ENCODE assay signal across 9 mouse cellular contexts in genomic region chr7:117090911-117091550, GRCm38 (mm10).
A peak's percentile ranks its signal among the peaks of the same experiment; 100 is the strongest.
DNase-seq lines count a peak whose midpoint lies in the region; ATAC-seq and TF ChIP-seq lines count a peak whose summit lies in the region.
"Had no signal": no experiment of that assay in that cellular context is flagged by ENCODE, and none has a peak within 500 bp of the region (broad histone marks: within the 10 kb centered on the region; RNA-seq: fewer than 3 reads in every experiment).

No protein-coding gene starts in this region.

- no peaks in the 10 kb centered on the region for H3K36me3 ChIP-seq in midbrain, postnatal 0 days (ENCODE audit: insufficient read depth, low read length)
- no peaks in the 10 kb centered on the region for H3K36me3 ChIP-seq in midbrain, embryonic 13.5 days
- no peaks in the 10 kb centered on the region for H3K36me3 ChIP-seq in intestine, embryonic 15.5 days
- H3K36me3 ChIP-seq: limb, embryonic 13.5 days had no signal

- H3K4me1 ChIP-seq in midbrain, postnatal 0 days (ENCODE audit: insufficient read depth, low read length) = no peaks in the 10 kb centered on the region
- no peaks in the 10 kb centered on the region for H3K4me1 ChIP-seq in midbrain, embryonic 13.5 days (replicated peaks)
- H3K4me1 ChIP-seq in intestine, embryonic 15.5 days (replicated peaks) = 0 out of 2 replicates have a peak, but pooled peaks cover 4% of the 10 kb centered on the region
- H3K4me1 ChIP-seq: limb, embryonic 13.5 days had no signal

- no peak overlapping the region for H3K4me3 ChIP-seq in midbrain, postnatal 0 days (ENCODE audit: low read depth, low read length)
- H3K4me3 ChIP-seq in midbrain, embryonic 13.5 days (replicated peaks) = no peak overlapping the region
- no peak overlapping the region for H3K4me3 ChIP-seq in intestine, embryonic 15.5 days (replicated peaks)
- H3K4me3 ChIP-seq: limb, embryonic 13.5 days had no signal

- no peak overlapping the region for H3K4me2 ChIP-seq in midbrain, postnatal 0 days (ENCODE audit: low read depth, low read length, poor library complexity, severe bottlenecking)
- no peak overlapping the region for H3K4me2 ChIP-seq in midbrain, embryonic 13.5 days (replicated peaks)
- H3K4me2 ChIP-seq in intestine, embryonic 15.5 days (replicated peaks) = no peak overlapping the region
- H3K4me2 ChIP-seq: limb, embryonic 13.5 days had no signal

- 71% methylated on average over 6 of the region's 6 CpGs for WGBS in midbrain, postnatal 0 days
- WGBS in midbrain, embryonic 13.5 days = 76% methylated on average over 6 of the region's 6 CpGs
- WGBS in intestine, embryonic 15.5 days = 32% methylated on average over 6 of the region's 6 CpGs

- H3K9me3 ChIP-seq in midbrain, postnatal 0 days (ENCODE audit: low read length) = no peaks in the 10 kb centered on the region
- H3K9me3 ChIP-seq in midbrain, embryonic 13.5 days = no peaks in the 10 kb centered on the region
- H3K9me3 ChIP-seq in intestine, embryonic 15.5 days = no peaks in the 10 kb centered on the region
- H3K9me3 ChIP-seq: limb, embryonic 13.5 days had no signal

- DNase-seq in midbrain, postnatal 0 days (ENCODE audit: low spot score) = peak; percentile 8
- peak; percentile 82 for DNase-seq in adrenal gland, adult 8-10 months
- peak; percentile 21 for DNase-seq in lung, postnatal 14 days
- no peak for DNase-seq in layer of hippocampus, postnatal 14 days (ENCODE audit: low spot score in 2 of 2)
- no peak for DNase-seq in c-Kit-positive CD71-positive TER-119-positive erythroid progenitor cells, embryonic 14.5 days (ENCODE audit: low spot score)
- no peak for DNase-seq in neural tube, embryonic 10.5 days (ENCODE audit: extremely low spot score, low spot score)

- H3K9ac ChIP-seq in midbrain, postnatal 0 days (replicated peaks; ENCODE audit: low read length, poor library complexity, severe bottlenecking) = no peak overlapping the region
- H3K9ac ChIP-seq in midbrain, embryonic 13.5 days (replicated peaks) = no peak overlapping the region
- no peak overlapping the region for H3K9ac ChIP-seq in intestine, embryonic 15.5 days
- H3K9ac ChIP-seq: limb, embryonic 13.5 days had no signal

- ATAC-seq in midbrain, postnatal 0 days (ENCODE audit: low FRiP score) = no peak
- no peak for ATAC-seq in midbrain, embryonic 13.5 days
- peak; percentile 92 for ATAC-seq in intestine, embryonic 15.5 days

- TF ChIP-seq CTCF in midbrain, postnatal 0 days (IDR thresholded peaks at IDR 0.05) = no peak

- H3K27ac ChIP-seq in midbrain, postnatal 0 days (ENCODE audit: low read depth, low read length) = no peak overlapping the region
- no peak overlapping the region for H3K27ac ChIP-seq in midbrain, embryonic 13.5 days
- no peak overlapping the region for H3K27ac ChIP-seq in intestine, embryonic 15.5 days
- H3K27ac ChIP-seq: limb, embryonic 13.5 days had no signal

- no peaks in the 10 kb centered on the region for H3K27me3 ChIP-seq in midbrain, postnatal 0 days (ENCODE audit: insufficient read depth, low read length)
- no peaks in the 10 kb centered on the region for H3K27me3 ChIP-seq in midbrain, embryonic 13.5 days
- H3K27me3 ChIP-seq in intestine, embryonic 15.5 days (replicated peaks) = no peaks in the 10 kb centered on the region
- H3K27me3 ChIP-seq: limb, embryonic 13.5 days had no signal

Comparison
In these comparisons a context has a peak if more than half of its experiments do, and no peak if none do; other contexts are left out.
1. DNase-seq: peak in midbrain, postnatal 0 days (single experiment), adrenal gland, adult 8-10 months (single experiment) and lung, postnatal 14 days (single experiment); none in layer of hippocampus, postnatal 14 days (0 of 2), c-Kit-positive CD71-positive TER-119-positive erythroid progenitor cells, embryonic 14.5 days (single experiment) and neural tube, embryonic 10.5 days (single experiment).